Mouse (Mus musculus): Measurements from ENCODE around the gene Gm44973. TPM values are rescaled to one million over a fixed set of nuclear protein-coding genes. Genes with fewer than 3 reads are reported as not detected.
A peak's percentile ranks its signal among the peaks of the same experiment; 100 is the strongest.

Gene Gm44973
- total and polyA plus RNA-seq, 2 experiments = 0.55 TPM; not detected in 1

DNA sequence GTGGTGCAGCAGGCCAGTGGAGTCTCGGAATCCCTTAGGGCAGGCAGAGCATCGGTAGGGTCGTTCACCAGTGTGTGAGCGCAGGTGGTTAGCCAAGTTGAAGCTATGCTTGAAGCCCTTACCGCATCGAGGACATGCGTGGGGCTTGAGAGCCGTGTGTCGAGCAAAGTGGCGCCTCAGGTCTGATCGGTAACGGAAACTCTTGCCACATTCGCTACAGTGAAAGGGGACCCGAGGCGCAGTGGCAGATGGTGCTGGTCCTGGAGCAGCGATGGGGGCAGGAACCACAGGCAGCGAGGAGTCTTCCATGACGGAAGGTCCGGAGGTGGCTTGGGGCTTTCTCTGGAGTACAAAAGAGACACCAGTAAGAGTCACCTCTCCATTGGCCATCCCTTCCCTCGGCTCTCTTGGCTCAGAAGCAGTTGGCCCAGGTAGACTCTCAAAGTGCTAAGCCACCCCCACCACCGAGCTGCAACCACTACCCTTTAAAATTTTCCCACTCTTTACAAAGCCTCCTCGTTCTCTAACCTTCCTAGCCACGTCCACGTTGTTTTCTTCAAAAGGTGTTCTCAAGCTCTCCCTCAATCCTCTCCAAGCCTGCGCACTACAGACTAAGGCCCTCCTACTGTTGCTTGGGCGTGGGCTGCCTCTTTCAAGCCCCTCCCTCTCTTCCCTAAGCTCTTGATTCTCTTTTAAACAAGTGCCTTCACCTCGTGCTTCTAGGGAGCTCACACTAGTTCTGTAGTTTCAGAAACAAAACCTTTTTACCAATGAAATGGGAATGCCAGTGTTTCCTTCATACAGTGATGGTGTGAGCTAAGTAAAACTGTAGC is 2.4 kb upstream of the Gm44973 start:
- peaks cover 2% of the 10 kb centered on the region; the same call in 1 of the 2 replicates for H3K79me2 ChIP-seq (ENCODE audit: control insufficient read depth, insufficient read depth, low read length)
- no peaks in the 10 kb centered on the region for H3K27me3 ChIP-seq (ENCODE audit: control insufficient read depth, insufficient read depth, low read length)
- no peak overlapping the region for H3K4me3 ChIP-seq (ENCODE audit: insufficient read depth, low read depth, low read length)
- TF ChIP-seq CTCF (IDR thresholded peaks at IDR 0.05; ENCODE audit: low read depth, low read length) = no peak
- no peak overlapping the region for H3K9ac ChIP-seq (ENCODE audit: low read depth, low read length)
- no peak for DNase-seq (ENCODE audit: extremely low read depth, low read depth, low spot score)
- H3K27ac ChIP-seq (replicated peaks; ENCODE audit: insufficient read depth, low read depth, low read length) = no peak overlapping the region
- H3K36me3 ChIP-seq (ENCODE audit: control insufficient read depth, insufficient read depth, low read length) = peaks cover 28% of the 10 kb centered on the region
- 94% methylated on average over 27 of the region's 27 CpGs for WGBS
- H3K4me1 ChIP-seq (ENCODE audit: control insufficient read depth, insufficient read depth, low read length) = no peaks in the 10 kb centered on the region

DNA sequence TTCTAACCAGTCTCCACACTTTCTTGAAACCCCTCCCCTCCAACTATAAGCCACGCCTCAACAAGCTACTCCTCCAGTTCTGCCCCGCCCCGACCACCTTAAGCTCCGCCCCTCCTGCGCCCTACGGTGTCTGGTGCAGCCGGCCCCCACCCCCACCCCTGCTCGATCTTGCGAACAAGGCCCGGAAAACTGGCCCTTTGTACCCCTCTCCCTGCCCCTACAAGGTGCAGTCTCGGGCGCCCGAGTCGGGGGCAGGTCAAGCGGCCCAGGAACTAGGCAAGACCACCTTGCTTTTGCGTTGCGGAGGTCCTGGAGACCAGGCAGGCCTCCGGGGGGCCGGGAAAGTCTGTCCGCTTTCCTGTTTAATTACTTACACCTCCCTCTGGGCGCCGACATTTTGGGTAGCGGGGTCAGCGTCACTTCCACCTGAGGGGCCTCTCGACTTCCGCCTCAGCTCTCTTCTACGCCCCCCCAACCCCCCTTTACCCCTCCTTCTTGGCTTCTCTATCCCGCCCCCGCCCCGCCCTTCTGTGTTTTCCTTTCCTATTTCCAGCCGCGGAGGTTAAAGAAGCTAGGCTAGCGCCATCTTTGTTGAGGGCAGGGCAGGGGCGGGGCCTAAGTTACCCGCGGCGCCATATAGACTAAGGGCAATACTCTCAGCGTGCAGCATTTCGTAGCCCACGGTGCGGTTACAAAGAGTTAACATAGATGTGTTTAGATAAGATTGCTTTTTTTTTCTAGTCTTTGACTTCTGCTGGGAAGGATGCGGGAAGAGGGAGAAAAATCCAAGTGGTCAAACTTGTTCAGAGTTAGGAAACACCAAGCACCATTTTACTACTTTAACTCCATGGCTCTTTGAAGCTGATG is 812 bp upstream of the Gm44973 start, which contains the start of the genes Zfp524 and Fiz1:
Gene Zfp524, plus strand, starts transcription at position 165 of the 867 bp plus-strand sequence.
Gene Fiz1, minus strand, starts transcription at position 447 of the 867 bp plus-strand sequence.
- Histone ChIP-seq H3K27me3 (ENCODE audit: control insufficient read depth, insufficient read depth, low read length) (no peaks in the 10 kb centered on the region), H3K79me2 (ENCODE audit: control insufficient read depth, insufficient read depth, low read length) (peaks cover 2% of the 10 kb centered on the region; the same call in 1 of the 2 replicates), H3K9ac (ENCODE audit: low read depth, low read length) (peak within 1 kb of the TSS; percentile 98), H3K4me3 (ENCODE audit: insufficient read depth, low read depth, low read length) (peak within 1 kb of the TSS; percentile 99), H3K36me3 (ENCODE audit: control insufficient read depth, insufficient read depth, low read length) (peaks cover 12% of the 10 kb centered on the region), H3K27ac (replicated peaks; ENCODE audit: insufficient read depth, low read depth, low read length) (peak within 1 kb of the TSS; percentile 99), H3K4me1 (ENCODE audit: control insufficient read depth, insufficient read depth, low read length) (peaks cover 1% of the 10 kb centered on the region; the same call in 1 of the 2 replicates)
- WGBS = under 1% methylated on average over 42 of the region's 42 CpGs
- DNase-seq (ENCODE audit: extremely low read depth, low read depth, low spot score) = peak; percentile 87
- TF ChIP-seq POLR2A (IDR thresholded peaks at IDR 0.05; ENCODE audit: extremely low read depth, insufficient read depth, low read length) (peak; percentile 32; the same call in 1 of the 2 replicates), CTCF (IDR thresholded peaks at IDR 0.05; ENCODE audit: low read depth, low read length) (no peak)

DNA sequence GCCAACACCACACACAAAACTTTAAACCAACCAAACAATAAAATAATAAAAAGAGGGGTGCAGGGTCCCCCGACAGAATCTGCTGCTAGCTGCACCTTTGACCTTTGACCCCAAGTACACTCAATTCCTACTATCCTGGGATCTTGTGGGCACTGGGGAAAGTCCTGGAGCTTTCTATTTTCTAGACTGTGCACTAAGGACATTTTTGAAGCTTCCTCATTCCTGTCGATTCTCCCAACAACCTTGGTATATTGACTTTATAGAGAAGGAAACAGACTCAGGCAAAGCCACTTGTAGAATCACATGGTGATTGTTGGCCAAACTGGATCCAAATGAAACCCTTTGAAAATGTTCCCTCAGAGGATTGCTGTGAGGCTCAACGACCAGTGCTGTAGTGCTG is 761 bp downstream of the Gm44973 start:
- H3K27ac ChIP-seq (replicated peaks; ENCODE audit: insufficient read depth, low read depth, low read length) = peak overlapping the region; percentile 84
- H3K4me1 ChIP-seq (ENCODE audit: control insufficient read depth, insufficient read depth, low read length) = peaks cover 3% of the 10 kb centered on the region; the same call in 1 of the 2 replicates
- peak overlapping the region; percentile 99; the same call in 1 of the 2 replicates for H3K4me3 ChIP-seq (ENCODE audit: insufficient read depth, low read depth, low read length)
- no peaks in the 10 kb centered on the region for H3K27me3 ChIP-seq (ENCODE audit: control insufficient read depth, insufficient read depth, low read length)
- peaks cover 7% of the 10 kb centered on the region; the same call in 1 of the 2 replicates for H3K36me3 ChIP-seq (ENCODE audit: control insufficient read depth, insufficient read depth, low read length)
- H3K9ac ChIP-seq (ENCODE audit: low read depth, low read length) = peak overlapping the region; percentile 79; the same call in 1 of the 2 replicates
- 19% methylated on average over 3 of the region's 3 CpGs for WGBS
- TF ChIP-seq CTCF (IDR thresholded peaks at IDR 0.05; ENCODE audit: low read depth, low read length) (no peak), POLR2A (IDR thresholded peaks at IDR 0.05; ENCODE audit: extremely low read depth, insufficient read depth, low read length) (no peak)
- peaks cover 2% of the 10 kb centered on the region; the same call in 1 of the 2 replicates for H3K79me2 ChIP-seq (ENCODE audit: control insufficient read depth, insufficient read depth, low read length)
- DNase-seq (ENCODE audit: extremely low read depth, low read depth, low spot score) = peak; percentile 51

DNA sequence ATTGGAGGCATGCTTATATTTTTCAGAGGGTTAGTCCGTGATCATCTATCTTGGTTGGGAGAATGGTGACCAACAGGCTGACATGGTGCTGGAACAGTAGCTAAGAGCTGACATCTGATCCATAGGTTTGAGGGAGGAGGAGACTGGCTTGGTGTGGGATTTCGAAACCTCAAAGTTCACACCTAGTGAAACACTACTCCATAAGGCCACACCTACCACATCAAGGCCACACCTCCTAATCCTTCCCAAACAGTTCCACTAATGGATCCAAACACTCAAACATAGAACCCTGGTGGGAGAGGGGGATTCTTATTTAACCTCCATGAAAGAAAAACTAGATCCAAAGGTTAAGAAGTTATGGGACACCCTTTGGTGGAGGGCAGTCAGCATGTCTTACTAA is 1.6 kb downstream of the Gm44973 start:
- Histone ChIP-seq H3K27me3 (ENCODE audit: control insufficient read depth, insufficient read depth, low read length) (no peaks in the 10 kb centered on the region), H3K4me3 (ENCODE audit: insufficient read depth, low read depth, low read length) (no peak overlapping the region), H3K9ac (ENCODE audit: low read depth, low read length) (no peak overlapping the region), H3K36me3 (ENCODE audit: control insufficient read depth, insufficient read depth, low read length) (0 out of 2 replicates have a peak, but pooled peaks cover 5% of the 10 kb centered on the region), H3K27ac (replicated peaks; ENCODE audit: insufficient read depth, low read depth, low read length) (no peak overlapping the region), H3K79me2 (ENCODE audit: control insufficient read depth, insufficient read depth, low read length) (peaks cover 2% of the 10 kb centered on the region; the same call in 1 of the 2 replicates), H3K4me1 (ENCODE audit: control insufficient read depth, insufficient read depth, low read length) (peaks cover 7% of the 10 kb centered on the region)
- no peak for DNase-seq (ENCODE audit: extremely low read depth, low read depth, low spot score)
- 100% methylated on average over 2 of the region's 2 CpGs for WGBS
- no peak for TF ChIP-seq CTCF (IDR thresholded peaks at IDR 0.05; ENCODE audit: low read depth, low read length)
- no peak for TF ChIP-seq POLR2A (IDR thresholded peaks at IDR 0.05; ENCODE audit: extremely low read depth, insufficient read depth, low read length)

DNA sequence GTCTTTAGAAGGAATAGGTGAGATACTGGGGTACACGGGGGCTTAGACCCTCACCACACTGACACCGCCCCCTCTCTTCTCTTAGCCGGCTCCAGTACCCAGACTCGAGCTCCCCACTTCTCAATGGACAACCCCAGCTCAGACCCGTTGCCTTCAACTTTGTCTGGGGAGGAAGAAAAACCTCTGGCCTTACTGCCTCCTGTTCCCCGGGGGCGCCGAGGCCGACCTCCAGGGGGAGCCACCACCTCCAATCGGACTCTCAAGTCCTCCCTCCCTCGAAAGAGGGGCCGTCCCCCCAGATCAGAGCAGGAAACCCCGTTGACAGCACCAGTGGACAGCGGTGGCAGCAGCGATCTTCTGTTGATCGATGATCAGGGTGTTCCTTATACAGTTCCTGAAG is 2.1 kb downstream of the Gm44973 start:
- DNase-seq (ENCODE audit: extremely low read depth, low read depth, low spot score) = no peak
- Histone ChIP-seq H3K79me2 (ENCODE audit: control insufficient read depth, insufficient read depth, low read length) (peaks cover 6% of the 10 kb centered on the region; the same call in 1 of the 2 replicates), H3K36me3 (ENCODE audit: control insufficient read depth, insufficient read depth, low read length) (0 out of 2 replicates have a peak, but pooled peaks cover 3% of the 10 kb centered on the region), H3K4me3 (ENCODE audit: insufficient read depth, low read depth, low read length) (no peak overlapping the region), H3K9ac (ENCODE audit: low read depth, low read length) (no peak overlapping the region), H3K27ac (replicated peaks; ENCODE audit: insufficient read depth, low read depth, low read length) (no peak overlapping the region), H3K4me1 (ENCODE audit: control insufficient read depth, insufficient read depth, low read length) (peaks cover 11% of the 10 kb centered on the region), H3K27me3 (ENCODE audit: control insufficient read depth, insufficient read depth, low read length) (no peaks in the 10 kb centered on the region)
- TF ChIP-seq POLR2A (IDR thresholded peaks at IDR 0.05; ENCODE audit: extremely low read depth, insufficient read depth, low read length) (no peak), CTCF (IDR thresholded peaks at IDR 0.05; ENCODE audit: low read depth, low read length) (0 out of 2 replicates have a peak, but pooled peaks have one; percentile 2)
- 91% methylated on average over 16 of the region's 16 CpGs for WGBS
